Mouse (Mus musculus) 3134 (cell line): Measurements from ENCODE around the gene Eme2.

Source experiments
- DNase-seq: peaks from one replicate; pipeline ENCODE4 v3.0.0-alpha.2; 2011; ENCODE audit warnings: low spot score; ENCODE audit not compliant: insufficient read length; ENCODE audit errors: extremely low read depth

Gene Eme2

DNA sequence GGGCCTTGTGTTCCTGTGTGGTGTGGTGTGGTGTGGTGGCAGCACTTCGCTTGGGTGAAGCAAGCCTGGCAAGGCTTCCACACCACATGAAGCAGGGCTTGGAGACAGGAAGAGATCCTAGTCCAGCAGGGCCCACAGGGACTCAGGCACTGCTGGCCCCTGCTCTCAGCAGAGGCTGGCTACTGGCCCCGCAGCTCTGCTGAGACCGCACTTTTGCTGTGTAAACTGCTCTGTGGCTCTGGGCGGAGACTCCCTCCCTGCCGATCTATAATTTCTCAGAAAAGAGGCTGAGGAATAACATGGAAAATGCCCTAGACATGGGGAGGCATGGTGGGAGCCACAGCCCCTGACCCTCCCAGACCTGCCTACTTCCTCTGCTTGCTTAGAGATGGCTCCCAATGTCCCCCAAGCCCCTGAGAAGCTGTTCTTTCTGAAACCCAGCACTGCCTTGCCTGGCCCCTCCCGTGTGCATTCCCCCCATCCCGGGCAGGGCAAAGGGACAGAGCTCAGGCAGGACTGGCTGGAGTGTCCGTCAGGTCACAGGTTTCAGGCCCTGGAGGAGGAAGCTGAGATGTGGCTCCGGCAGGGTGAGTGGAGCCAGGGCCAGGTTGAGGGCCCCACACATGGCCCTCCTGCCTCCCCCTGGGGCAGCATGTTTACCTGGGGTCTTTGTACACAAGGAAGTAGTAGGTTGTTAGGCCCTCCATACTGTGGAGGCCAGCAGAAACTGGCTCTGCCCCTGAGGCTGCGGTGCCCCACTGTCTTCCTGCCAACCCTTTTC is 17.4 kb downstream of the Eme2 start:
- no peak for DNase-seq

DNA sequence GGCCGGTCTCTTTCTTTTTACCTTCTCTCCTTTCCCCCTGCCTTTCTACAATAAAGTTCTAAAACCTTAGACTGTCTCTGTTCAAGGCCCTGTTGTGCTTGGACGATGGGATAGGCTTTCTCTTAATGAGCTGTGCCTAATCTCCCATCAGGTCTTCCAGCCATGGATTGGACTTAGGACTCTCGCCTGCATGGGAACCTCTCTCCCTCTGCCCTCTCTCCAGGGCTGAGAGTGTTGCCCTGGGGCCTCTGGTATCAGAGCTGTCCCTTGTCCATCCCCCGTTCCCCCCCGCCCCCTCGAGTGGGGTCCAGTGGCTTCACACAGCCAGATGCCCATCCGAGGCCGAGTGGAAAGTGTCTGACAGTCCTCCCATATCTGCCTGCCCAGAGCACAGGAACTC is 19.9 kb downstream of the Eme2 start:
- DNase-seq: no peak

DNA sequence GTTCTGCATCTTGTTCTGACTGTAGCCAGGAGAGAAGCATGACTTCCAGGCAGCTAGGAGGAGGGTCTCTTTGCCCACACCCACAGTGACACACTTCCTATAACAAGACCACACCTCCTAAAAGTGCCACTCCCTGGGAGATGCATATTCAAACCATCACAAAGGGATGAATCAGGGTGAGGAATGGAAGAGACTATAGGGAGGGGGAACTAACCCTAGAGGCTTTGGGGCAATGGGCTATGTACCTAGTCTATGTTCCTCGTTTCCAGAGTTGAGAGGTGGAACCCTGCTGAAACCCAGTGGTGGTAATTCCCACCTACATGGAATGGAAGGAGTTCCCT is 20.5 kb downstream of the Eme2 start:
- DNase-seq: no peak

DNA sequence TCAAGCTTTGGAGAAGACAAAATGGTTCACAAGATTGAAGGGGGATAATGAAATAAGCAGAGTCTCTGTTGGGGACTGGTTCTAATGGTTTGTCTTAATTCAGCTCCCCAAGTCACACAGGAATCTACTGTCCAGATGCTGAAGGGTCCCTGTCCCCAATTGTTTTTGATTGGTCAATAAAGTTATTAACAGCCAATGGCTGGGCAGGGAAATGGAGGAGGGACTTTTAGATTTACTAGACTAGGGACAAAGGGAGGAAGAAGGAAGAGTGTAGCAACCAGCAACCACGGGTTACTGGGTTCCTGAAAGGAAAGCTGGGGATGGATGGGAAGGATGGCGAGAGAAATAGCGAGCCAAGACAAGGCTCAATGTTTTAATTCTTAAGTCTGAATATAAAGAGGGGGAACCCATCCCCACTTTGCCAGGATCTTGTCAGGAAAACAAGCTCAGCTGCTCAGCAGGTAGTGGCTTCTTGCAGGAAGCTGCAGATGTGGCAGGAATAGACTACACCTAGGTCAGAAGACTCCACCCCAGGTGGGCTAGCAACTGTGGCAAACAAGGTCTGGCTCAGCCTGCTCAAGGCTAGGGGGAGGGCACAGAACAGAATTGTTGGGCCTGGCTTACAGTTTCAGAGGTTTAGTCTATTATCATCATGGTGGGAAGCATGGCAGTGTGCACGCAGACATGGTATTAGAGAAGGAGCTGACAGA is 21.0 kb downstream of the Eme2 start:
- DNase-seq: no peak

DNA sequence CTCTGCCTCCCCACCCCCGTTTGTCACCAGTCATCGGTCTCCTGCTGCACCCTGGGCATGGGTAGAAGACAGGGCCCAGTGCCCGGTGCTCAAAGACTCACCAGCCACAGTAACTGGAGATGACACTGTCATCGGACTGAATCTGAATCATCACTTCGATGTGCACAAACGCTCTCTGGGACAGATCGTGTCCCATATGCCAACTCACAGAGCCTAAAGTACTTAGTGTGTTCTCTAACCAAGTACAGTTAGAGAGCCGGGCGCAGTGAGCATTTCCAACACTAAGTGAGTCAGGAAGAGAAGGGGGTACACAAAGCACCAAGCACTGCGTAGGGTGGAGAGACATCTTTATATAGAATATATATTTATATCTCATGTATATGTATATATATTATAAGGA is 27.0 kb downstream of the Eme2 start:
- no peak for DNase-seq

GRCm38 (mm10) chr17:24865776-24866175 is 29.1 kb downstream of the Eme2 start, which contains the start of gene Igfals:
Igfals (plus strand) TSS chr17:24865997.
- no peak for DNase-seq

GRCm38 (mm10) chr17:24861785-24862184 is 33.1 kb downstream of the Eme2 start:
- DNase-seq: no peak

DNA sequence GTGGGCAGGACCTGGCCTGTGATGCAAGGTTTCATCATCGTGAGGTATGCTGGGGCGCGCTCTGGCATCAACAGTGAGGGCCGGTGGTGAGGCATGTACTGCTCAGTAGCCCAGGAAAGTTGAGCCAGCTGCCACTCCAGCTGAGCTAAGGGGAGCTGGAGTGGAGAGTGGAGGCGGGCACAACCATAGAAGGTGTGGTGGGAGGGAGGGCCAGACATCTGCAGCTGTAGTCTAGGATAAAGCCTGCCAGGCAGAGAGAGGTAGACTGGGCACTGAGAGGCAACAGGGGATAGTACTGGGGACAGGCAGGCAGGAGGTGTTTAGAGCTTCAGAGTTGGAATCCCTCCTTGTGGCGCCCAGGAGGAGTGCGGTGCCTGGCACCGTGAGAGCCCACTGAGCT is 34.8 kb downstream of the Eme2 start:
- no peak for DNase-seq

GRCm38 (mm10) chr17:24858967-24859366 is 35.9 kb downstream of the Eme2 start:
- DNase-seq: no peak

DNA sequence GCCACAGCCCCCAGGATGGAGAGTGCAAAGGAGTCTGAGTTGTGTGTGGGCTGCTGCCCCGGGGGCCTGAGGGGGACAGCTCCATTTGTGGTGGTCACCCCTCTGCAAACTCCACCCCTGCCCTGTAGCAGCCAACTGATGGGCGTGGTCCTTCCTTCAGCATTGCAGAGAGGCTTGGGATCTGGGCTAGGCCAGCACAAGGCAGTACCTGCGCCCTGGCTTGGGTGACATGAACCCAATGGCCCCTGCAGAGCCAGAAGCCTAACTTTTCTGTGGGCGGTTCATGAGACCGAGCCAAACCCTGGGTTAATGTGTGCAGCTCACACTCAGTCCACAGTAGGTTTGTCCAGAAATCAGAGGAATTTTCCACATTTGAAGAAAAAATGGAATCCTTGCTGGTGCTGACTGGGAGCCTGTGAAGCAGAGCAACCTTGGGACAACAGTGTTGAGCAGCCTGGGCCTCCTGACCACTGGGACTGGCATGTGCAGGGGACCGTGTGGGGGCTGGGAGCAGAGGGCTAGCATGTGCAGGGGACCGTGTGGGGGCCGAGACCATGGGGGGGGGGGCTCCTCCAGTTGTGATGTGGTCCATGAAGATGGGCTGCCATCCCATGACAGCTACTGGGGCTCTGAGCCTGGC is 36.9 kb downstream of the Eme2 start:
- no peak for DNase-seq

- DNase-seq: no peak
Measured at GRCm38 (mm10) chr17:24856589-24856988, 38.3 kb downstream of the Eme2 start.

- DNase-seq: peak; percentile 78
Measured at GRCm38 (mm10) chr17:24855838-24856464, 38.9 kb downstream of the Eme2 start.

DNA sequence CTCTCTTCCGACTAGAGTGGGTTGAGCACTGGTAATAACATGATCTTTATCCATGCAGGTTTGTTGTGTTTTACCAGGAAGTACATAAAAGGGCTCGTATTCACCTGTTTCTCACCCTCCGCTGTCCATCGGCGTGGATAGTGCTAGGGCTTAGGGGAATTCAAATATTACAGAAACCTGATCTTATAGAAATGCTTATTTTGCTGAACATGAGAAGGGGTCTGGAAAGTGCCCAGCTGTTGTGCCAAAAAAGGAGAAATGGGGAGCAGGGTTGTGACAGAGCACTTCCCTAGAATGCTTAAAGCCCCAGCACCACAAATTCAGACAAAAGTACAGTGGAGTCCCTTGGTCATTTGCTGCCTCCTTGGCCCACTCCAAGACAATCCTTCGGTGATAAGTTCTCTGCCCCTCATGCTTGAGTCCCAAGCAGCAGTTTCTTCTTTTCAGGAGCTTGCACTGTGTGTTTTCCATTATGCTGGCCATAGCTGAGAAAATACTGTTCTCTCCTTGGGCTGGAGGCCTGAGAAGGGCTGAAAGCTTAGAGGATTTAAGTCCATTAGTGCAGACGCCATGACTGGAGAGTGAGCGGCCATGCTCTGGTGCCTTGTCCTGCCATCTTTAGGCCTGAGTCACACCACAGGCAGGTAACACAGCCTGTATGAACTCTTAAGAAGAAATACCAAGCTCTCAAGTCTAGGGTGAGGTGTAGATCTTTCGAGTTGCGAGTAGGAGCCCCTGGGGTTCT is 43.3 kb downstream of the Eme2 start:
- DNase-seq: no peak

- DNase-seq: no peak
Measured at GRCm38 (mm10) chr17:24850773-24851127, 44.1 kb downstream of the Eme2 start.

GRCm38 (mm10) chr17:24850065-24850772 is 44.7 kb downstream of the Eme2 start, which contains the start of gene Fahd1:
Fahd1 (minus strand) TSS chr17:24850364.
- DNase-seq: peak; percentile 98

GRCm38 (mm10) chr17:24849733-24850064 is 45.2 kb downstream of the Eme2 start:
- no peak for DNase-seq

DNA sequence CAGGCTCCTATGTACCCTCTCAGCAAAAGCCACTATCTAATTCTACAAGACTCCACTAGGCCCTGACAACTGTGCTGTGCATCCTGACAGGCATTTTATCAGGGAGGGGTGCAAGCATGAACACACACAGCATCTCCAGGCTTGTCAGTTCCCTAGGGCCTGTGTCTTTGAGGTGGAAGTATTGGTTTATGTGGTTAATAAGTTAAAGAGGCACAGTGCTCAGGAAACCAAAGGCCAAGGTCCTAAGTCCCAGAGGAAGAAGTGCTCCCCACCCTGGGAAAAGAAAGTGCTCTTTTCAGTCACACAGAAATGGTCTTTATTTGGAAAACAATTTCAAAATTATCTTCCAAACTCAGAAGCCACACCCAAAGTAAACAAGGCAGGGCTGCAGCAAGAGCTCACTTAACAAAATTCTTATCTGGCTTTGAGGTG is 46.3 kb downstream of the Eme2 start:
- DNase-seq: no peak

GRCm38 (mm10) chr17:24847386-24847785 is 47.5 kb downstream of the Eme2 start:
- DNase-seq: no peak

GRCm38 (mm10) chr17:24844525-24844924 is 50.4 kb downstream of the Eme2 start:
- DNase-seq: no peak

GRCm38 (mm10) chr17:24842631-24843030 is 52.3 kb downstream of the Eme2 start:
- no peak for DNase-seq
